Mouse (Mus musculus): Measurements from ENCODE around the gene Rpl37.
A peak's percentile ranks its signal among the peaks of the same experiment; 100 is the strongest.

The Rpl37 gene

DNA sequence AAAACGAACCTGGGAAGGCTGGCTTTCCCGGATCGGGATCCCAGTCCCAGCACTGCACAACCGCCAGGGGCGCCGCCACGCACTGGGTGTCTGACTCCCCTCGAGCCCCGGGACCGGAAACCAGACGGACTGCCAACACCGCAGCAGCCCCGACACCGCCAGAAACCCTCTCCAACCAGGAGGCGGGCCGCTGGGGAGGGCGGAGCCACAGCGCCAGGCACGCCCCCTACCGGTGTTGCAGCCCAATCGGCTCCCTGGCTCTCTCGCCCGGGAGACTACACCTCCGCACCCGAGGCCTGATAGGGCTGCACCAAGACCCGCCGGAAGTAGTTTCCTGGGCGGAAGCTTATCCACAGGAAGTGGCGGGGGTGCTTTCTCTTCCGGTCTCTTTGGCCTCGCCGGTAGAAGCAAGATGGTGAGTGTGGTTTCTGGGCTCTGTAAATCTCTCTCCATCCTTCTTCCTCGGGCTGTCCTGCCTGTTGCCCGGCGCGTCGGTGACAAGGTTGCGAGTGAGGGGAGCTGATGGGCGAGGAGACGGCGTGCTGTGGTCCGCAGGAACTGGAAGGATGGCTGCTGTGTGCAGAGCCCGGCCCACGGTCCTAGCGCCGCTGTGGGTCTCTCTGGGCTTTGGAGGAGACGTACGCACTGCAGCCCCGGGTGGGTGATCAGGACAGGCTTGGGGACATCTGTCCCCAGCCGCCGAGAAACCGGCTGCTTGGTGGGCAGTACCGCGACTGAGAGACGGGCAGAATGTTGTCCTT, at the start of gene Rpl37:
Gene Rpl37, plus strand, starts transcription at position 376 of the 761 bp plus-strand sequence.
- peak; percentile 95 for DNase-seq (ENCODE audit: low read depth, low spot score)

DNA sequence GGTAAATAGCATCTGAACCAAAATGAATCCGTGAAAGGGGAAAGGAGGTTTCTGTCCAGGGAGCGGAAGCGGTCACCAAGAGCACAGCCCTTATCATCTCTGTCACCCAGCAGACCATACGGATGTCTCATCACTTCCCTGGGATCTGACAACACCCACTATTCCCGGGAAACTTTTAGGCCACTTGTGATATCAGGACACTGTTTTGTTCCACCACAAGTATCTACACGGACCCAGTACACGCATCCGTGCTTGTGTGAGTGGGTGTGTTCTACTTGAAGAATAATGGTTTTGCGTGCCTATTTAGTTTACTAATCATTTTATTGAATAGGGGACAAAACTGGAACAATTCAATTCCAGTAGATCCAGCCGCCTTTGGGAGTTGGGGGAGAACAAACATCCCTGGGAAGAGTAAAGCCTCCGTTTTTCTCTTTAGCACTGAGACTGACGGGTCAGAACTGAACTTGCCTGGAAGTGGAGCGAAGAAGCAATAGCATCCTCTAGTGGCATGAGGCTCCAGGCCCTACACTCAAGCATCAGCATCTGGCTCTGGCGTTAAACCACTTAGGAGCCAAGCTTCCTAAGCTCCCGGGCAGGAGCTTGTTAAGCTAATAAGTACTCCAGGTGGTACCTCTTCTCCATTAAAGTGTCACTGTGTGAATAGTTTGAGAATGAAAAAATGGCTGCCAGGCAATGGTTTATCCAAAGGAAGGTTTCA, 47.5 kb upstream of the Rpl37 start:
- DNase-seq (ENCODE audit: low read depth, low spot score), result peak; percentile 18

DNA sequence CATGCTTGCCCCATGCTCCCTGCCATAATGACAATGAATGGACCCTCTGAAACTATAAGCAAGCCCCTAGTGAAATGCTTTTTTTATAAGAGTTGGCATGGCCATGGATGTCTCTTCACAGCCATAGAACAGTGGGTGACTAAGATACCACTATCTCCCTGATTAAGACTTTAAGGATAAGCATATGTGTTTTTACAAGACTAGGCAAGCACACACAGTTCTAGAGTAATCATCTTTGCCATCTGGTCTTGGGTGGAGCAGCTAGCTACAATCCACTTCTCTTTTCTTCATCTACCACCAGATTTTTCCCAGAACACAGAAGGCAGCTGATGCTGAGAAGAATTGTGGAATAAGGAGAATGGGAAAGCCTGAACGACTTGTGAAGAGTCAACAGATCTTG, 35.2 kb upstream of the Rpl37 start:
- DNase-seq (ENCODE audit: low read depth, low spot score), result no peak

DNA sequence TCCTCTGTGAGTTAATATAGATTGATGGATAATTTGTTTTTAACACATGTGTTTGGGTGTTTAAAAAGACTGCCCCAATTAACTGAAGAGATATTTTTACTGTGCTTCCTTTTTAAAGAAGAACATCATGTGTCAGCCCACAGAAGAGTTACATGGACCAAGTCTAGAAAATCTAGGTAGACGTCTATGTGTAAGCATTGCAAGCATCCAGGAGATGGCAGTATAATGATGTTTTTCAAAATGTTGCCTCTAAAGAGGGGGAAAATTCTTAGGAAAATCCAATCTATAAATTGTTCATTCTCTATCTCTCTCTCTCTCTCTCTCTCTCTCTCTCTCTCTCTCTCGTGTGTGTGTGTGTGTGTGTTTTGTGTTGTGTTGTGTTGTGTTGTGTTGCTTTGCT, 30.3 kb upstream of the Rpl37 start:
- no peak for DNase-seq (ENCODE audit: low read depth, low spot score)

DNA sequence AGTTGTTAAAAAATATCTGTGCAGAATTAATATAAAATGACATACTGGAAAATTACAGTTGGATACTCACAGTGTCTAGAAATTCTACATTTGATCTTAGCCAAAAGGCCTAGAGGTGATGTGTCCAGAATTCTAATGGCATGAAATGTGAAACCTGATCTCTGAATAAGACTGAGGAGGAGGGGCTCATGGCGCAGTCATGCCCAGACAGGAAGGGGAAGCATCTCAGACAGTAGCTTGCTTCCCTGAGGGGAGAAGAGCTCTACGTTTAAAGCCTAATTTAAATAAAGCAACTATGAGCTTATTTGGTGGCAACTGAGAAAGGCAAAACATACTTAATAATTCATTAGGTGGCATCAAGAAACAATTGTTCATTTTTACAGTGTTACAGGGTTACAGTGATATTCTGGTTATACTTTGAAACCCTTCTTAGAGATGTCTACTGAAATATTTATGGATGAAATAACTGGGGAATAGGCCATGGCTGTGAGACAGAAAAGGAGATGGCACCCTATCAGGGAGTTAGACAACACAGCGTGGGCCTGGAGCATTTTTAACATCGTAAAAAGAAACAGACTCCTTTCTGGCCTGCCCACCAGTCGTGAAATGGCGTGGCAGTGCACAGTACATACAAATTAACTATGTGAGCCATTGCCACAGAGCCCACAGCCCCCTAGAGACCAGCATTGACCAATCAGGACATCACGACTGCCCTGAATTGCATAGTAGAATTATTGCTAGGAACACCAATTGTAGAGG, 27.4 kb upstream of the Rpl37 start:
- DNase-seq (ENCODE audit: low read depth, low spot score), result no peak

DNA sequence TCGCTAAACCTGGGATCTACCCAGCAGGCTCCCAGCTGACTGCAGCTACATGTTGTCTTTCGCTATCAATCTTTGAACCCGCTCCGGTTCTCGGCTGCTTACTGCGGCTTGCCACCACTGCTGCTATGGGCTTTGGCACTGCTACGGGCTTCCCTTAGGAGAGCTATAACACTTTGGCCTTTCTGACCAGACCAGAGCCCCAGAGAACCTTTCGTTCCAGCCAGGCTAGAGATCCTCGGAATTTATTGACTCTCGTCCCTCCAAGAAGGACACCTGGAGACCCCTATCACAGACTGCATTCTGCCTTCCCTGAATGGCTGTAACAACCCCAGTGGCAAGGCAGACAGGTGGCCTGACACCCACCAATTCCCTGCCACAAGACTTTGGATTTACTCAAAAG, 26.3 kb upstream of the Rpl37 start:
- DNase-seq (ENCODE audit: low read depth, low spot score), result no peak

DNA sequence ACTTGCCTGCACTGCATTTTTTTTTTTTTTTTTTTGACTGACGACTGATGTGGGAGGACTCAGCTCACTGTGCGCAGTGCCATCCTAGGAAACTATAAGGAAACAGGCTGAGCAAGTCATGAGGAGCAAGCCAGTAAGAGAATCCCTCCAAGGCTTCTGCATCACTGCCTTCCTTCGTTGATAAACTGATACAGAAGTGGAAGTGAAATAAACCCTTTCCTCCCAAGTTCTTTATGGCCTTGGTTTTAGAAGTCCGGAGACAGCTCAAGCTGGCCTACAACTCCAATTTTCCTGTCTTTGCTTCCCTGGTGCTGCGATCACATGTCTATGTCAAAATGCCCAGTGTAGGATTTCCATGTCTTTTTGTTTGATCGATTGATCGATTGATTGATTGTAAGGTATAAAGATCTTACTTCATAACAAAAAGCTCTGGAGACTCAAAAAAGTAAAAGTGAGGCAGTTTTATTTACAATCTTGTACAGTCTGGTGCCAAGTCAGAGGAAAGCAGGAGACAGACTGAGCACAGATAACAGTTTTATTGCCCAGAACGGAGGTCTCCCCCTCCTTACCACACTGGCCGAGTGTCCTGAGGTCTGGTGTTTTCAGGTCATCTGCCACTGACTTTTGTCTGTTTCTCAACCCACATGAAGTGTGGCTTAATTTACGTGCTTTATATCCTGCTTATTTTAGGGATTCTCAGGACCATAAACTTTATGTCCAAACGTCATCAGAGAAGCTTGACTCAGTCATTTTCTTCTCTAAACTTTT, 20.7 kb upstream of the Rpl37 start:
- no peak for DNase-seq (ENCODE audit: low read depth, low spot score)

DNA sequence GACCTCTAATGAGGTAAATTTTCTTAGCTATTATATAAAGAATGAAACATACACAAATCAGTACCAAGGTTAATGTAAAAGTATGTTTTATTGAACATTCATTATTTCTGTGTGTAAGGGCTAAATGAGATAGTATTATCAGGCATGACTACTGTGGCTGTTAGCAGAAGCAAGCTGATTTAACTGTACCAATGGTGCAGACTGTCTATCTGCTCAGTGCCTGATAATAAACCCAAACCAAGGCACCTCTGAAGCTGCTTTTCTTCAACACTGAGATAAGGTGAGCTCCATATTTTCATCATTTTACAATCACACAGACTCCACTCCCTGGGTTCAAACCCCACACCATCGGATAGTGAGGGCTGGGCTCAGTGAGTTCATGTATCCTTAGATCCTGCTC, 19.1 kb upstream of the Rpl37 start:
- DNase-seq (ENCODE audit: low read depth, low spot score), result no peak

DNA sequence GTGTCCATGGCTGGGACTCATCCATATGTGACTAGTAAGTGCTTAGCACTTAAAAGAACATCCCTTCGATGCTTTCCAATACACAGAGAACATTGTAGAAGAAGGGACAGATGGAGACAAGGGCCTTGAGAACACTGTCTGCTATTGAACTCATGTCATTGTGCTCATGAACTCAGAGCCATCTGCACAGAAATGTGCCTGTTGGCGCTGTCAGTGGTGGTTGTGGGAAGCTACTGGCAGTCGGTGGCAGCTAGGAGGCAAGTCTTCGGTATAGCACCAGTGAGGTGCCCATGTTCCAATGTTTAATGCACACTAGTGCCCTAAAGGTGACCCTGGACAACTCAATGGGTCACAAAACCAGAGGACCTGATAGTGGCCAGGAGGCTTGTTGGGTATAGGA, 14.1 kb upstream of the Rpl37 start:
- DNase-seq (ENCODE audit: low read depth, low spot score), result no peak

DNA sequence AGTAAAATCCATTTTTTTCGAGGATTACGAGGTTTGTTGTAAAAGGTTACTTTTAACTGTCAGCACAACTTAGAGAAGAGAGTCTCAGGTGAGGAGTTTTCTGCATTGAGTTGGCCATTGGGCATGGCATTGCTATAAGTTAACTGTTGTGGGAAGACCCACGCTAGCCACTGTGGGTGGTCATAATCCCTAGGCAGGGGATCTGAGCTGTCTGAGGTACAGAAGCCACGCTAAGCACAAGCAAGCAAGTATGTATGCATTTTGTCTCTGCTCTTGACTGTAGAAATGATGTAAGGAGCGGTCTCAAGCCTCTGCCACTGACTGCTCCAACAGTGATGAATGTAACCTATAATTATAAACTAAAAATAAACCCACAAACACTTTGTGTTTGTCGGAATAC, 10.6 kb upstream of the Rpl37 start:
- no peak for DNase-seq (ENCODE audit: low read depth, low spot score)

DNA sequence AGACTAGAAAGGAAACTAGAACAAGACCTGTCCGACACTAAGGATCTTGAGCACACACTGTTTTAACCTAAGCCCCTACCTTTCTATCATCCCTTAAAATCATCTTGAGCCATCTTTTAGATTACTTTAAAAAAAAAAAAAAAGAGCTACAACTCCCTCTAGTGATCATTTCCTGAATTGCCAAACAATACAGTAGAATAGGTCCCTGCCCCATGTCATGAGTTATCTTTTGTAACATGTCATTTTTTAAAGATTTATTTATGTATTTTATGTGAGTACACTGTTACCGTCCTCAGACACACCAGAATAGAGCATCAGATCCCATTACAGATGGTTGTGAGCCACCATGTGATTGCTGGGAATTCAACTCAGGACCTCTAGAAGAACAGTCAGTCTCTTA, 10.2 kb upstream of the Rpl37 start:
- DNase-seq (ENCODE audit: low read depth, low spot score), result no peak

DNA sequence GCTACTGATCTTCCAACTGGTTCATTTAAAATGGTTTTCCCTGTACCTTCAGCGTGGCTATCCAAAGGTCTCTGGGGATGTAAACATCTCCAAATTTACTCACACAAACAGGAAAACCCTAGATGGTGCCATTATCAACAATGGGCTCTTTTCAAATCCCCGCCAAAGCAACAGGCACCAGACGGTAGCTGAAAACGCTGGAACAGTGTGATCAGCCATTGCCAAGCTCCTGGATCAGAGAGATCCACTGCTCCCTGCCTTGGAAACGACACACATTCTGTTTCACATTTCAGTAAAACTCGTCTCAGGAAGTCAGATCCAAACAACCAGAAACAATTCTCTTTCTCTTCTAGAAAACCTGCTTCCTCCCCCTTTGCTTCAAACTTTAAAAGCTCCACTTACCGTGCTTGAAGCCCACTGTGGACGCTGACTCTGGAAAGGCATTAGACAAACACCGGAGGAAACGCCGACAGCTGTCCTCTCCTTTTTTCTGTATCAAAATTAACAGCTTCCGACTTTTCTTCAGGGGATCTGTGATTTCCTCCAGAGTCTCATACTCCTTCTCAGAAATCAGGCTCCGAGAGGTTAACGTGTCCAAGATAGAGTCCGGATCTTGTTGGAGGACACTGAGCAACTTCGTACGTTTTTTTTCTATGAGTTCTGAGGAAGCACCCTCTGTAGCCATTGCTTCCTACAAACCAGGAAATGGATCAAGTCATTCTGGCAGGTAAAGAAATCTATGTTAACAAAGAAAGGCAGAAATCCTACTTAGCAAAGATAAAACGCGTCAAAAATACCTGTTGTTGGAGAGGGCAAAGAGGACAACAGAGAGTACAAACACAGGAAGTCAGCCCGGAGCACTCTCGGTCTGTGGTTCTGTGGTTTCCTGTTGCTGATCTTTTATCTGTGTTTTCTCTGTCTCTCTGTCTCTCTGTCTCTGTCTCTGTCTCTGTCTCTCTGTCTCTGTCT, 8.5 kb upstream of the Rpl37 start, which contains the start of gene Card6:
Gene Card6, minus strand, starts transcription at position 854 of the 969 bp plus-strand sequence.
- no peak for DNase-seq (ENCODE audit: low read depth, low spot score)

DNA sequence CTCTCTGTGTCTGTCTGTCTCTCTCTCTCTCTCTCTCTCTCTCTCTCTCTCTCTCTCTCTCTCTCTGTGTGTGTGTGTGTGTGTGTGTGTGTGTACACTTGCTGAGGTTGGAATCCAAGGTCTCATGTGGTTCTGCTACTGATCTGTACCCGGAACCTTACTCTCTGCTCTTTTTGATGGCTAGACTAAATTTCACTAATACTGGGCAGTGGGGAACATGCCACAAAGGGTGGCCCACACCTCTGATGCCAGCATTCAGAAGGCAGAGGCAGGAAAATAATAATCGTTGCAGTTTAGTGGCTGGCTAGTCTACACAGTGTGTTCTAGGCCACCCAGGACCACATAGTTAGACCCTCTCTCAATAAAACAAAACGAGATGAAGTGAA, 7.8 kb upstream of the Rpl37 start:
- no peak for DNase-seq (ENCODE audit: low read depth, low spot score)

DNA sequence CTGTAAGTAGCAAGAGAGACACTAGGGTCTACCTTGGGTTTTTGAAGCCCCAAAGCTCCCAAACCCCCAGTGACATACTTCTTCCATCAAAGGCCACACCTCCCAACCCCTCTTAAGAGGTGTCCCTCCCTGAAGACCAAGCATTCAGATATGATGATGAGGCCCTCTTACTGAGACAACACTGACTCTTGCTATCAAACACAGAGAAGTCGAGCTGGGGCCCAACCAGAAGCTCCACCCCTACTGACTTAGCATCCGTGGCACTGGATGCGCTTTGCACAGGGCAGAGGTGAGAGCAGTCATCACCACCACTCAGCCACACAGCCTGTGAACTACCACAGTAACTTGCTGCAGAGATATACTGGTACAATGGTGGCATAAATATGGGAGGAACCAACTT, 3.8 kb upstream of the Rpl37 start:
- no peak for DNase-seq (ENCODE audit: low read depth, low spot score)

DNA sequence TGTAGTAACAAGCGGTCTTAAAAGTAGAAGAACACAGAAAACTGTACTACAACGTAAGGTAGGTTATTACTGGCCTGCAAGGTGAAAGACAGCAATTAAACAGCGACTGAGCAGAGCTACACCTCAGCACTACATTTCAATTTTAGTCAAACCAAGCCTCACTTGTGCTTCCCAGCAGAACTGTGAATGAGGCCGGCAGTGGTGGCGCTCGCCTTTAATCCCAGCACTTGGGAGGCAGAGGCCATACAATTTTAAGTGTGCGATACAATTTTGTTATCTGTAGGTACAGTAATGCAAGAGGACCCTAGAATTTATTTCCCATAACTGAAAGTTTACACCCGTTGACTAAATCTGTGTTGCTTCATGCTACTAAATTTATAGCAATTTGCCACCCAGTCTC, 1.3 kb upstream of the Rpl37 start:
- no peak for DNase-seq (ENCODE audit: low read depth, low spot score)

DNA sequence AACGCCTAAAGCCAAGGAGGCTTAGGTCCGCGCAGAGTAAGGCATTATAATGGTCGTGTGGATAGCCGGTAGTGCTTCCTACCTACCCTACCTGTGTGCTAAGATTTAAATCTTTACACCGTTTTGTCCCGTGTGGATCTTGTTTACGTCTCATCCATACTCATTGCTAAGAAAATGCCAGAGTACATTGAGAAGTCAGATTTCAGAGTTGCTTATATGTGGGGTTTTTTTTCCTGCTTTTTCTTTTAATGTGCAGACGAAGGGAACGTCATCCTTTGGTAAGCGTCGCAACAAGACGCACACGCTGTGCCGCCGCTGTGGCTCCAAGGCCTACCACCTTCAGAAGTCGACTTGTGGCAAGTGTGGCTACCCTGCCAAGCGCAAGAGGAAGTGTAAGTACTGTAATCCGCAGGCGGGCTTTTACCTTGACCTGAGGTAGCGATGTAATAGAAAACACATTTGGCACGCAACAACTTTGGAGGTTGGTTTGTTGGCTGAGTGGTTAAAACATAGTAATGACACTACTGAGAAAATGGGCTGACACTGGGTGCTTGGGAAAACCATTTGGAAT, 671 bp downstream of the Rpl37 start:
- DNase-seq (ENCODE audit: low read depth, low spot score), result no peak

DNA sequence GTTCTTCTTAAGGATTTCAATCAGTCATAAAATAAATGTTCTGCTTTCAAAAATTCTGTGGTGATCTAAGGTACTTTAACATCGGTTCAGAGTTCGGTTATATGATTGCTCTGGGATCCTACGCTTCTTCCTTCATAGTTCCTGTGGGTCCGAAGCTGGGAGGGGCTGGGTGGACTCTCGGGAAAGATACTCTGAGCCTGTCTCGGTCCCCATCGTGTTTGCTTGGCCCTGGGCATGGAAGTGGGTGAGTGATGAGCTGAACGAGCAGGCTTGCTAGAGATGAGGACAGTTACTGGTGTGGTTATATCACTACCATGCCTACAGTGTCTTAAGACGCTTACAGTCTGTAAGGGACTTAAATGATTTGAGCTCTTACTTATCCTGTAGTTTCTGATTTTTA, 2.2 kb downstream of the Rpl37 start:
- no peak for DNase-seq (ENCODE audit: low read depth, low spot score)

DNA sequence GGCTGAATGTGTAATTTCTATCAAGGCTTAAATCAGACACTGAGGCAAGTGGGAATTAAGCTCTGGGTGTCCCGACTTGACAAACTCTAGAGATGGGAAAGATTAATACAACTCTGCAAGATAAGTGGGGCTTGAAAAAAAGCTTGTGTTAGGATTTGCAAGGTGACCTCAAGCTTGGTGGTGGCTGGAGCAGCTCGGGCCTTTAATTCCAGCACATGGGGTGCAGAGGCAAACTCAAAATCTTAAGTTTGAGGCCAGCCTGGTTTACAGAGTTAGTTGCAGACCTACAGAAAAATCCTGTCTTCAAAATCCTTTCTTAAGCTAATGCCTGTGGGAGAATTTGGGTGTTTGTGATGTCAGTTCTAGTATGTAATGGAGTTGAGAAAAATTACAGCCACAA, 2.7 kb downstream of the Rpl37 start:
- DNase-seq (ENCODE audit: low read depth, low spot score), result no peak

DNA sequence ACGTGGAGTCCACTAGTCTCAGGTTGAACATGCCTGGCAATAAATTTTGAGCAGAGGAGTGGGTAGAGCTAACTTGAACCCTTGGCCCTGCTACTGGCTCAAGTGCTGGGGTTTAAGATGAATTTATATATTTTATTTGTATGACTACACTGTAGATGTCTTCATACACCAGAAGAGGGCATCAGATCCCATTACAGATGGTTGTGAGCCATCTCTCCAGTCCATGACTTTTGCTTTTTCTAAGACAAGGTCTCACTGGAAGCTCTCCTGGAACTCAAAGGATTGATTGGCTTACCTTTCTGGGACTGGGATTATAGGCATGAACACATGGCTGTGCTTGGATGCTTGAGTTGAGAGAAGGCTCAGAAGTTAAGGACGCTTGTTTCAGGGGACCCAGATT, 3.3 kb downstream of the Rpl37 start:
- DNase-seq (ENCODE audit: low read depth, low spot score), result no peak

All from retina, adult 2 months (tissue).